Mouse (Mus musculus) forebrain, postnatal 0 days (tissue): ENCODE measurements around the gene Tnfsf14. TPM values are rescaled to one million over a fixed set of nuclear protein-coding genes. Genes with fewer than 3 reads are reported as not detected.
A peak's percentile ranks its signal among the peaks of the same experiment; 100 is the strongest.

ENCODE experiments used
- ATAC-seq: fragments of 200-750 bp; cut with Nextera tagmentation; 2 replicates; pipeline ENCODE4 v1.8.0; 2017; ENCODE audit warnings: mild to moderate bottlenecking, moderate library complexity
- DNase-seq: peaks from one replicate; pipeline ENCODE4 v3.0.0-alpha.2; 2015
- H3K27ac ChIP-seq: fragments of 300-500 bp; sonication (generic); 2 replicates; pipeline ENCODE4 v1.5.1; 2014; ENCODE audit warnings: low read depth, mild to moderate bottlenecking, antibody characterized with exemption, low read length, moderate library complexity, mixed read lengths
- H3K27me3 ChIP-seq: fragments of 300-500 bp; sonication (generic); 2 replicates; pipeline ENCODE4 v1.6.1; 2014; ENCODE audit warnings: mild to moderate bottlenecking, low read length, mixed read lengths; ENCODE audit not compliant: insufficient read depth
- H3K36me3 ChIP-seq: fragments of 300-500 bp; sonication (generic); 2 replicates; pipeline ENCODE4 v1.6.1; 2014; ENCODE audit warnings: mild to moderate bottlenecking, moderate library complexity; ENCODE audit not compliant: insufficient read depth
- H3K4me1 ChIP-seq: fragments of 300-500 bp; sonication (generic); 2 replicates; pipeline ENCODE4 v1.6.1; 2014; ENCODE audit warnings: antibody characterized with exemption; ENCODE audit not compliant: insufficient read depth
- H3K4me2 ChIP-seq: fragments of 300-500 bp; sonication (generic); 2 replicates; pipeline ENCODE4 v1.6.1; 2014; ENCODE audit warnings: low read depth, mild to moderate bottlenecking, moderate library complexity
- H3K4me3 ChIP-seq: fragments of 300-500 bp; sonication (generic); 2 replicates; pipeline ENCODE4 v1.5.1; 2014; ENCODE audit warnings: low read depth, low read length, mixed read lengths
- H3K9ac ChIP-seq: fragments of 300-500 bp; sonication (generic); 2 replicates; pipeline ENCODE4 v1.6.1; 2014; ENCODE audit warnings: mild to moderate bottlenecking
- H3K9me3 ChIP-seq: fragments of 300-500 bp; sonication (generic); 2 replicates; pipeline ENCODE4 v1.6.1; 2016; ENCODE audit warnings: low read length
- CTCF ChIP-seq: sonication (generic); IDR thresholded peaks from 2 replicates; pipeline ENCODE4 v1.5.1; 2016; ENCODE audit warnings: antibody characterized with exemption, control low read depth, low read depth
- whole genome bisulfite sequencing: fragments of 180-500 bp; shearing (Covaris S2); extraction: QIAGEN DNeasy Blood & Tissue Kit; methylation state at CpG from one replicate; pipeline ENCODE4 v1.1.7; 2014; 5-methylcytosine and 5-hydroxymethylcytosine counted together
- polyA plus RNA-seq: library from polyadenylated mRNA; unstranded; fragments of >200 nt; fragmentation: Nextera tagmentation; extraction: Ambion mirVana; gene quantifications from 2 replicates; pipeline ENCODE4 v1.2.1, GENCODE M21; 2015
- total RNA-seq: library from RNA; depleted of rRNA; stranded (reverse); fragments of >200 nt; gene quantifications from 2 replicates; pipeline ENCODE4 v1.2.3, GENCODE M21; 2014; rRNA removed

Gene Tnfsf14
- total RNA-seq = not detected in 2 replicates
- polyA plus RNA-seq = not detected in 2 replicates

- H3K36me3 ChIP-seq = no peaks in the 10 kb centered on the region
- TF ChIP-seq CTCF = no peak
- WGBS = 80% methylated on average over 11 of the region's 11 CpGs
- no peak within 1 kb of the TSS for H3K9ac ChIP-seq
- DNase-seq = no peak
- H3K27me3 ChIP-seq = no peaks in the 10 kb centered on the region
- no peaks in the 10 kb centered on the region for H3K4me1 ChIP-seq
- no peak within 1 kb of the TSS for H3K4me3 ChIP-seq
- H3K27ac ChIP-seq = no peak within 1 kb of the TSS
- H3K4me2 ChIP-seq = no peak within 1 kb of the TSS
- ATAC-seq = no peak
- no peaks in the 10 kb centered on the region for H3K9me3 ChIP-seq
Measured at GRCm38 (mm10) chr17:57194041-57194507, at the start of gene Tnfsf14. TSS of gene Tnfsf14 (minus strand) at chr17:57194177.

GRCm38 (mm10) chr17:57237181-57237580, 43.2 kb upstream of the Tnfsf14 start:
- H3K4me3 ChIP-seq = no peak overlapping the region
- WGBS = 93% methylated on average over 9 of the region's 9 CpGs
- no peaks in the 10 kb centered on the region for H3K27me3 ChIP-seq
- H3K36me3 ChIP-seq = peaks cover 21% of the 10 kb centered on the region
- no peak for TF ChIP-seq CTCF
- no peak overlapping the region for H3K9ac ChIP-seq
- no peaks in the 10 kb centered on the region for H3K9me3 ChIP-seq
- H3K4me2 ChIP-seq = no peak overlapping the region
- no peak overlapping the region for H3K27ac ChIP-seq
- H3K4me1 ChIP-seq = no peaks in the 10 kb centered on the region
- ATAC-seq (no peak), DNase-seq (no peak)

- TF ChIP-seq CTCF = no peak
- no peak for ATAC-seq
- 88% methylated on average over 5 of the region's 5 CpGs for WGBS
Measured at GRCm38 (mm10) chr17:57235803-57236202, 41.8 kb upstream of the Tnfsf14 start.

GRCm38 (mm10) chr17:57234254-57234928, 40.4 kb upstream of the Tnfsf14 start:
- H3K4me2 ChIP-seq = no peak overlapping the region
- 87% methylated on average over 12 of the region's 12 CpGs for WGBS
- DNase-seq = no peak
- ATAC-seq = no peak
- H3K4me1 ChIP-seq = no peaks in the 10 kb centered on the region
- H3K9ac ChIP-seq = no peak overlapping the region
- peaks cover 14% of the 10 kb centered on the region for H3K36me3 ChIP-seq
- no peak overlapping the region for H3K4me3 ChIP-seq
- H3K27me3 ChIP-seq = no peaks in the 10 kb centered on the region
- peak; percentile 10; the same call in 1 of the 2 replicates for TF ChIP-seq CTCF
- no peaks in the 10 kb centered on the region for H3K9me3 ChIP-seq
- H3K27ac ChIP-seq = no peak overlapping the region

More at GRCm38 (mm10) chr17:57235803-57236202, 41.8 kb upstream of the Tnfsf14 start:
- no peak overlapping the region for H3K9ac ChIP-seq
- H3K9me3 ChIP-seq = no peaks in the 10 kb centered on the region
- DNase-seq = no peak
- H3K4me1 ChIP-seq = no peaks in the 10 kb centered on the region
- H3K36me3 ChIP-seq = peaks cover 14% of the 10 kb centered on the region
- no peak overlapping the region for H3K4me2 ChIP-seq
- H3K27me3 ChIP-seq = no peaks in the 10 kb centered on the region
- no peak overlapping the region for H3K4me3 ChIP-seq
- H3K27ac ChIP-seq = no peak overlapping the region

- ATAC-seq = 0 out of 2 replicates have a peak, but pooled peaks have one; percentile 11
- Histone ChIP-seq H3K27ac (no peak overlapping the region), H3K9me3 (no peaks in the 10 kb centered on the region), H3K4me2 (no peak overlapping the region), H3K36me3 (peaks cover 14% of the 10 kb centered on the region), H3K9ac (no peak overlapping the region), H3K4me3 (no peak overlapping the region), H3K27me3 (no peaks in the 10 kb centered on the region), H3K4me1 (no peaks in the 10 kb centered on the region)
- 53% methylated on average over 7 of the region's 7 CpGs for WGBS
- DNase-seq = no peak
- TF ChIP-seq CTCF = no peak
Measured at GRCm38 (mm10) chr17:57233038-57233437, 39.1 kb upstream of the Tnfsf14 start.

- Histone ChIP-seq H3K36me3 (peaks cover 9% of the 10 kb centered on the region; the same call in 1 of the 2 replicates), H3K4me1 (no peaks in the 10 kb centered on the region), H3K27me3 (no peaks in the 10 kb centered on the region), H3K27ac (no peak overlapping the region), H3K9ac (no peak overlapping the region), H3K4me2 (no peak overlapping the region), H3K9me3 (no peaks in the 10 kb centered on the region), H3K4me3 (no peak overlapping the region)
- no peak for TF ChIP-seq CTCF
- DNase-seq (no peak), ATAC-seq (no peak)
- WGBS = 76% methylated on average over 1 of the region's 1 CpGs
Measured at GRCm38 (mm10) chr17:57232200-57232599, 38.2 kb upstream of the Tnfsf14 start.

GRCm38 (mm10) chr17:57231321-57231771, 37.4 kb upstream of the Tnfsf14 start:
- Histone ChIP-seq H3K27me3 (no peaks in the 10 kb centered on the region), H3K36me3 (0 out of 2 replicates have a peak, but pooled peaks cover under 1% of the 10 kb centered on the region), H3K4me2 (no peak overlapping the region), H3K4me3 (no peak overlapping the region), H3K4me1 (no peaks in the 10 kb centered on the region), H3K9ac (no peak overlapping the region), H3K27ac (no peak overlapping the region), H3K9me3 (no peaks in the 10 kb centered on the region)
- TF ChIP-seq CTCF = no peak
- DNase-seq (no peak), ATAC-seq (no peak)
